In the genomic region with DNA sequence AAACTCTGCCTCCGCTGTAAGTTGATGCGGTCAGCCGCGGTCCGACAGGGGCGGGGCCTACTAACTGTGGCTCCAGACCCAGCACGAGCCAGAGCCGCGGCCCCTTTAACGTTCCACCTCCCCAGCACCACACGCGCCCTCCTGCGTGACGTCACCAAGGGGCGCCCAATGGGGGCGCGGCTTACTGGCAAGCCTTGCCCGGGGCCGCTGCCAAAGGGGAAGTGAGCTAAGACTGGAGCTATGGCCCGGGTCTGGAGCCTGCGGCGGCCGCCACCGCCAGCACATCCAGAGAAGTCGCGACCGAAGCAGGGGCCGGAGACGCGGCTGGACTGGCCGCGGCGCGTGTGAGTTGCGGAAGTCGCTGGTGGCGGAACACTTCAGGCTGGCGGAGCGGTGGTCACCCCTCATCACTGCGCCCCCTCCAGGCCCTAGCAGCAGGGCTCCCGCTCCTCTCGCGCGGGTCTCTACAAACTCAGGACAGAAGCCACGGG, we compare ENCODE assay signal across 8 mouse cellular contexts. TPM values are rescaled to one million over a fixed set of nuclear protein-coding genes. Genes with fewer than 3 reads are reported as not detected.
A peak's percentile ranks its signal among the peaks of the same experiment; 100 is the strongest.
DNase-seq lines count a peak whose midpoint lies in the region; ATAC-seq and TF ChIP-seq lines count a peak whose summit lies in the region.

TSS of gene Efcab14 (plus strand) at position 194 of the 491 bp plus-strand sequence.

- peak; percentile 67 for TF ChIP-seq CTCF in lung, postnatal 0 days (IDR thresholded peaks at IDR 0.05)

- peaks cover 27% of the 10 kb centered on the region for H3K36me3 ChIP-seq in hindbrain, embryonic 10.5 days
- H3K36me3 ChIP-seq in lung, postnatal 0 days (ENCODE audit: insufficient read depth, low read length): peaks cover 6% of the 10 kb centered on the region; the same call in 1 of the 2 replicates

- TF ChIP-seq EP300 in lung, postnatal 0 days (IDR thresholded peaks at IDR 0.05): no peak

- H3K4me2 ChIP-seq in lung, postnatal 0 days (replicated peaks; ENCODE audit: low read depth, low read length): peak within 1 kb of the TSS; percentile 80

- WGBS in hindbrain, embryonic 10.5 days: under 1% methylated on average over 45 of the region's 45 CpGs
- WGBS in lung, postnatal 0 days: under 1% methylated on average over 39 of the region's 45 CpGs

- H3K27me3 ChIP-seq in hindbrain, embryonic 10.5 days (ENCODE audit: insufficient read depth, poor library complexity, severe bottlenecking): no peaks in the 10 kb centered on the region
- H3K27me3 ChIP-seq in lung, postnatal 0 days (replicated peaks; ENCODE audit: insufficient read depth, low read length): no peaks in the 10 kb centered on the region

- peak within 1 kb of the TSS; percentile 85 for H3K4me3 ChIP-seq in hindbrain, embryonic 10.5 days
- peak within 1 kb of the TSS; percentile 74 for H3K4me3 ChIP-seq in lung, postnatal 0 days (ENCODE audit: low read depth, low read length)

- peak within 1 kb of the TSS; percentile 78 for H3K9ac ChIP-seq in lung, postnatal 0 days (replicated peaks; ENCODE audit: low read depth)

- peak; percentile 94 for DNase-seq in MN1 (ENCODE audit: low spot score)
- DNase-seq in cerebellum, adult 9-10 months: peak; percentile 98
- peak; percentile 99 for DNase-seq in hindbrain, embryonic 10.5 days (ENCODE audit: low spot score)
- peak; percentile 98 for DNase-seq in layer of hippocampus, adult 9-11 months
- DNase-seq in lung, postnatal 0 days (ENCODE audit: low spot score): peak; percentile 98
- DNase-seq in ovary, postnatal 14 days (ENCODE audit: low spot score): peak; percentile 98
- DNase-seq in thymus, postnatal 14 days: peak; percentile 96

- peak within 1 kb of the TSS; percentile 93 for H3K27ac ChIP-seq in hindbrain, embryonic 10.5 days
- peak within 1 kb of the TSS; percentile 92 for H3K27ac ChIP-seq in lung, postnatal 0 days (ENCODE audit: low read length)

- peak; percentile 98 for ATAC-seq in frontal cortex, adult (ENCODE audit: low TSS enrichment)
- peak; percentile 100 for ATAC-seq in lung, postnatal 0 days

- H3K9me3 ChIP-seq in hindbrain, embryonic 10.5 days: no peaks in the 10 kb centered on the region
- no peaks in the 10 kb centered on the region for H3K9me3 ChIP-seq in lung, postnatal 0 days (ENCODE audit: low read length)

- peaks cover 20% of the 10 kb centered on the region for H3K4me1 ChIP-seq in hindbrain, embryonic 10.5 days (replicated peaks)
- no peaks in the 10 kb centered on the region; the same call in 1 of the 2 replicates for H3K4me1 ChIP-seq in lung, postnatal 0 days (ENCODE audit: insufficient read depth, low read depth, low read length)

RNA-seq across cellular contexts. Expression of gene Efcab14, which starts in this region (rescaled TPM):
- polyA plus RNA-seq in hindbrain, embryonic 10.5 days (2016; fragmentation: Nextera tagmentation; extraction: Ambion mirVana): 31.0 and 33.7 TPM in 2 replicates
- 24.4 and 26.8 TPM in 2 replicates for polyA plus RNA-seq in lung, postnatal 0 days (2015; fragmentation: Nextera tagmentation; extraction: Ambion mirVana)

Comparison
In these comparisons a context has a peak if more than half of its experiments do, and no peak if none do; other contexts are left out.
1. Peak in every context shown above with its lines: DNase-seq, ATAC-seq, H3K4me3 ChIP-seq and H3K27ac ChIP-seq.